Mouse (Mus musculus) cerebellum, postnatal 14 days (tissue): ENCODE measurements around the gene Lbx1.
A peak's percentile ranks its signal among the peaks of the same experiment; 100 is the strongest.

ENCODE experiments used
- DNase-seq, 2 experiments: peaks; one replicate each; pipeline ENCODE4 v3.0.0; 2021; ENCODE audit warnings: mixed read lengths in 2 of 2

The Lbx1 gene

DNA sequence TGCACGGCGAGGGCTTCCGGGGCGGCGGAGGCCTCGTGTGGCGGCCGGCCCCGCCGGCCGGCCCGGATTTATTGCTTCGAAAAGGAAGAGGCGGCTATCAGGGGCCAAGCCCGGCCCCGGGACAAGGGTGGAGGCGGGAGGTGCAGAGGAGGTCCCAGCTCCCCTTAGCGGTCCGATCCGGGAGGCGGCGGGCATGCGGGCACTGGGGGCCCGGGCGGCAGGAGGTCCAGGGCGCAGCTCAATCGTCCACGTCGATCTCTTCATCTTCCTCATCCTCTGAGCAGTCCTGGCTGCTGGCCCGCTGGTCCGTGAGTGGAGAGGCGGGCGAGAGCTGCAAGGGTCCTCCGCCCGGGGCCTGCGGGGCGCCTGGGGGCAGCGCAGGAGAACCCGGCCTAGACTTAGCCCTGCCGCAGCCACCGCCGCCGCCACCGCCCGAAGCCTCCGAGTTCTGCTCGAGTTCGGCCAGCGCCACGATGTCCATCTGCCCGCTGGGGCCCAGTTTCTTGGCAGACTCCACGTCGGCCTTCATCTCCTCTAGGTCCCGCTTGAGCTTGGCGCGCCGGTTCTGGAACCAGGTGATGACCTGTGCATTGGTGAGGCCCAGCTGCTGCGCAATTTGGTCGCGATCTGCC, 2.0 kb downstream of the Lbx1 start:
- peak in 1 of 2 experiments; percentile 45 for DNase-seq

DNA sequence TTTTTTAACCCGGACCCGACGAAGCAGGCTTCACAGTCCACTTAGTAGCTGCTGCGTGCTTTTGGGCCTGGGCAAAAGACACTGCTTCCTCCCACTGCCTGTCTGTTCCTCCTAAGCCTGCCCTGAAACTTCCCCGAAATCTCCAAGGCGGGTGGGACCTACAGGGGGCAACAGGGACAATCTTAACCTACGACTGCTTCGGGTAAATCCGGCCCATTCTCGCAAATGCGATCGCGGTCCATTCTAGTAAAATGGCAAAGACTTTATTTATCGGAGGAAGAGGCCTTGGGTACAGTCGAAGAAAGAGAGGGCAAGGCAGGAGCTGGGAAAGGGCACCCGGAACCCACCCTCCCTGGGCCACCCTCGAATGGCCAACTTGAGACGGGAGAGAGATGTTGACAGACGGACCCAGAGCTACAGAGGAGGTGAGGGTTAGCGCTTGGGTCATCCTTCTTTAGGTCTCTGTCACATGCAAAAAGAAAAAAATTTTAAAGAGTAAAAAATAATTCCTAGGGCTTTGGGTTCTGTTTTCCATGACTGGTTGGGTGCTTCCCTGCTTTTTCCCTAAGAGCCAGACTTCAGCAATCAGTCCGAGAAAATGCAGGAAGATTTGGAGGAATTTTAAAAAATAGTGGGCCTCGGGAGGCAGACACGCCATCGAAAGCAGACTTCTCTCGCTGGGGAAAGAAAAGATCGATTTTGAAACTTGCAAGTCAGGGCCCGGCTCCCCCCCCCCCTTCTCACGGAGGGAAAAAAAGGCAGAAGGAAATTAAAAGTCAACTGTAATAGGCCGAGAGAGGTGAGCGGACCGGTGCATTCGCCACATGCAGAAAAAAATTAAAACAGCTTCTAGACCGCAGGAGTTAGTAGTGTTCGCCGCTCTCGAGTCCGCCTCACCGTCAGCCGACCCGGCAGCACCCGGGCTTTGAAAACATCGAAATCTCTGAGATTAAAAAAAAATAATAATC, 2.9 kb downstream of the Lbx1 start:
- peak in 1 of 2 experiments; percentile 46 for DNase-seq

DNA sequence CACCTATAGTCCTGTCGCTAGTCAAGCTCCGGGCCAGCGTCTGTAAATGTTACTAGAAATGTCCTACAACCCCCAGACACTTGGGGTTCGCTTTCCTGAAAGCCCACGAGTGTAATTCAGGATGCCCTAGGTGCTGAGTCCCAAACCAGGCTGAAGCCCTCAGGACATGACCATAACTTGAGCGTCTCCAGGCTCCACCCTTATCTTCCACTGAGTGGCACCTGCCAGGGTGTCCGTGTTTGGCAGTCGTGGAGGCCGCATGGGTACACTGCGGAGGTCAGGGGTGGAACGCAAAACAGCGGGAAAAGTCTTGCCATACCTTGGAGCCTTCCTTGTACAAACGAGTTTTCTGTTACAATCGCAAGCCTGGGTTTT, 3.6 kb downstream of the Lbx1 start:
- no peak for DNase-seq

DNA sequence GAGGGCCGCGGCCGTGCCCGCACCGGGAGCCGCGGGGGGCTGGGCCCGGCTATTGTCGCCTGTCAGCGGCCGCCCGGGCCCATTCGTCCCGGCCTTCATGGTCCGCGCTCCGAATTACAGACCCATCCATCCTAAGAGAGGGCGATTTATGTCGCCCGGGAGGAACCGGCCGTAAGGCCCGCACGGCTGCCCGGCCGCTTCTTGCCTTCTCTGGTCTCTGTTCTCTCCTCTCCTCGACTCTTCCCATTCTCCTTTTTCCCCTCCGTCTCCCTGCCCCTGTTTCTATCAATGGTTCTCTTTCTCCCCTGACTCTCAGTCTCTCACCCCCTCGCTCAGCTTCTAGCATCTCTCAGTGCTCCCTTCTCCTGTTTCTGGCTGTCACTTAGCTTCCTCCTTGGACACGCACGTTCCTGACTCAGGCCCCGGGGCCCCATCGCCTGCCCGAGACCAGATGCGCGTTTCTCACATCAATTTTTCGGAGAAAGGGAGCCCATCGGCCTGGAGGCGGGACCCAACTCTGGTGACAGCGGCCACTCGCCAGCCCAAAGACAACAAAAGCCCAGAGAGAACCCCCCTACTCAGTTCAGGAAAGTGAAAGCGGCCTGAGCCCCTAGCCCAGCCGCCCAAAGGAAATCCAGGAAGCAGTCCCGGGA, 4.1 kb downstream of the Lbx1 start:
- peak in 1 of 2 experiments; percentile 44 for DNase-seq

DNA sequence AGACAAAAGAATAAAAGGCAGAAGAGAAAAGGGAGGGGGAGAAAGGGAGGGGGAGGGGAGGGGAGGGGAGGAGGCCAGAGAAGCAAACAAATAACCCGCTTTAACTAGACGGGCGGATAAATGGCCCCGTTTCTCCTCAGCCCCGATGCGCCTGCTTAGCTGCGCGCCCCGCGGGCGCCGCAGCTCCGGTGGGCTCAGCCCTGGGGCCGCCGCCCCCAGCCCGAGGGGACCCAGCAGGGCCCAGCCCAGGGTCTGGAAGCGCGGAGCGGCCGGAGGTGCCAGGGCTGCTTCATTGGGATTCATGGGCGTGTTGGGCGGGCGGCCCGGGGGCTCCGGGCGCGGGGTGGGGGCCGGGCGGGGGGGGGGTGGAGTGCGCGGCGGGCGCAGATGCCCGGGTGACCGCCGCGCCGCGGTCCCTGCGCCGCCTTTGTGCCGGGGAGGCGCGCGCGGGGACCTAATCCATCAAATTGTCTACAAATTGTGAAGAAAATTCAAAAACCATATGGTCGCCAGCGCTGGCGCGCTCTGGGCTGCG, 4.7 kb downstream of the Lbx1 start:
- no peak for DNase-seq

DNA sequence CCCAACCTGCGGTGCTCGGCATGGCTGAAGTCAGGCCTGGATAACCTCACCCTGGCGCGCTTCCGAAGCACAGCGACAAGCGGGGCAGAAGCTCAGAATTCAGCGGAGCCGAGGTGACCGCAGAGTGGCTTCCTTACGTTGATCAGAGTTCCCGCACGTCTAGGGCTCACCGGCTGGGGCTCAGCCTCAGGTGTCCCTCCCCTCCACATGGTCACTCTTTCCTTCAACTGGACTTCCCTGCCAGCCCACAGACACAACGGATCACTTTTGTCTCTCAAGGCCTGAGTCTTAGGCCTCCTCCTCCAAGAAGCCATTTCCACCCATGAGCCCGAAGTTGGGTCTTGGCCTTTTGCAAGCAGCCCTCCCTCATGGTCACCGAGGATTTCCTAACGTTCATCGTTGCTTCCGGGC, 5.4 kb downstream of the Lbx1 start:
- no peak for DNase-seq

DNA sequence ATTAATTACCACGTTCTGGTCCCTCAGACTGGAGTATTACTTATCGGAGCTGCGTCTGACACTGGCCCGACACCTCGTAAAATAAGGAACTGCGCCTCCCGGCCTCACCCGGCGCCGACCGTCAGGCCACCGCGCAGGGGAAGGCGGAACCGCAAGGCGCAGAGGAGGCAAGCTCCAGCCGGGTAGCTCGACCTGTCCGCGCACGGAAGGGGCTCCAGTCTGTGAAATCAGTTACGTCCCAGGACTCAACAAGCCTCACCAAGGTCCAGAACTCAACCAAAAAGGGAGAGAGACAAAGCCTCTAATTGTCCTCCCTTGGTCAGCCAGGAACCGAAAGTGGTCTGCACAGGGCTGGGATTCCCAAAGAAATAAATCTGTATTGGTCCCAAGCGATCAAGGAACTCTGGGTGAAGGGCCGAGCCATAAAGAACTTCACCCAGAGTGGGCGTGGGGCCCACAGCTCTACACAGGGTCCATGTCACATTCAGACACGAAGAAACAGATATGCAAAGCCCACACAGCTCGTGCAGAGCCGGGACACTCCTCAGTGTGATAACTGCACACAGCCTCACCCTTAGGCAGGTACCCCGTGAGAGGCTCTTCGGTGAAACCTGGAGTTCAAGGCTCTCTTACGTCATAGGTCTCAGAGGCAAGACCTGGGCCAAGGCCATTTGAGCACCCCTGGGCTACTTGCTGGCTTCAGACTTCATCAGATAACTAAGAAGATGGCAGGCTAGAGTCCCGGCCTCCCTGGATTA, 6.1 kb downstream of the Lbx1 start:
- DNase-seq, result no peak

DNA sequence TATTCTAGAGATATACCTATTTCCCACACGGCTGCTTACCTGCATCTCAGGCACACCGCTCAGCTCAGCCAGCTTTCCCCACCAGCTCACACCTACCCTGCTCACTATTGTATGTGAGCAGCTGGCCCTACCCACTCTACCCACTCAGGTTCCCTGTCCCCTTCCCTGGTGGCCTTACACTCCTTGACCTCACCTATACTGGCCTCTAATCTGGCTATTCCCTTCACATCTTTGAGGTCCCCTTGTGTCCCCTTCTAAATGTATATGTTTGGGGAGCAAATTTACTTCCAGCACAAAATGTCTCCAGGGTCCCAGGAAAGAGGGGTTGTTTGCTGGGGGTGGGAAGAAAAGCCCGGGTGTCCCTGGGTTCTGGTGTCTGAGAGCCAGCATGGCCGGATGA, 6.8 kb downstream of the Lbx1 start:
- no peak for DNase-seq

DNA sequence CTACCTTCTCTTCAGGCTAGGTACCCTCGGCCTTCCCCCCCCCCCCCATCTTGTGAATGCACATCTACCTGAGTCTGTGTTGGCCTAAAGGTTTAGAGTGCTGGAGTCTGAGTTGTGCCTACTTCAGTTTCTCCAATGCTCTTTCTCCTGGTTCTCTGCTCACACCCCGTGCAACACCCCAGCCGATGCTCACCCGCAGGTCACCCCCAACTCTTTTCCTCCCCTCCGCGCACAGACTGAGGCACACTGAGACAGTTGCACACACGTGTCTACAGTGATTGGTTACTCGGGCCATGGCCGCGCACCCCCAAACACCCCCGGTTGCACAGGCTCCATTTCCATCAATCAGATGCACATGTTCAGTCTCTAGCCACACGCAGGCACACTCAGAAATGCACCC, 7.5 kb downstream of the Lbx1 start:
- DNase-seq, result no peak

DNA sequence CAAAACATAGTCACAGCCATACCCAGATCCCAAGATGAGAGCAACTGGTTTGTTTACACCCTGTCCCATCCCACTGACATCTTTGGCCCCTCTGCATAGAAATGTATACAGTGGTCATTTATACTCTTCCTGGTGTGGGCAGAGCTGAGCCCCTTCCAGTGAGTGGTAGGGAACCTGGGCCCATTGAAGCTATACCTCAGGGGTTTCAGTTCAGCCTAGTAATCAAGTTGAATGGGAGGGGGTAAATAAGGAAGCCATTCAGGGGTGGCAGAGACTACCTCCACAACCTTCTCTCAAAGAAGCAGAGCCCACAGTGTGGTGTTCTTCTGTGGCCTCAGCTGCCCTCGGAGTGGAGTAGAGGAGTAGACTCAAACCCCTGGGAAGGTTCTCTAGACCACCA, 7.9 kb downstream of the Lbx1 start:
- no peak for DNase-seq

DNA sequence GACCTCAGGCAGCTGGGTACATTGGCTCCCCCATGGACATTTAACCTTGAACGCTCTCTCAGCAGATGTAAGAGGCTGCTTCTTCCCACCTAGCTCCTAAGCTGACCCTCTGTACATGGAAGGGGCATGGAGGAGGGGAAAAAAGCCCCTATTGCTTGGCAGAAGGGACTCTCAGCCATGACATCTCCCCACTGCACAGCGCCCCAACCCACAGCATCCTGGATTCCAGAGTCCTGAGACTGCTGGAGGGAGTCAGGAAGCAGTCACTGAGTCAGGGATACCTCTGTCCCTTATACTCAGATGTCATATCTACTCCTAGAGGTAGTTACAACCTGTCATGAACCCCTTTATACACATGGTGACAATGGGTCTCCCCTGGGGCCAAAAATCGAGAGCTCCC, 8.6 kb downstream of the Lbx1 start:
- no peak for DNase-seq

DNA sequence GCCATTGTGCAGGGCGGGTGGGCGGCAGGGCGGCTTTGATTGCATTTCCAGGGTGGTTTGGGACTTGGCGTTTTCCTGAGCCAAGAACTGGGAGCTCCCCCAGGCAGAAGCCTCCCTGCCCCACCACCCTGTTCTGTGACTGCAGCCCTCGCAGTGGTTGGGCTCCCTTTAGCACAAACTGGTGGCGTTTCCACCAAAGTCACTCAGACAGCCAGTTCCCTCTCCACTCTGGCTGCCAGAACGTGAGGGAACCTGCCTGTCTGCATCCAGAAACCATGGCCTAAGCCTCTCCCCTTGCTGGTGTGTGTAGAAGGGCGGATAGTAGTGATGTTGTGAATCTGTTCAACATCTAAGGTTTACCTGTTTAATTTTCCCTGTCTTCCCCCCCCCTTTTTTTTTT, 9.4 kb downstream of the Lbx1 start:
- DNase-seq, result no peak

DNA sequence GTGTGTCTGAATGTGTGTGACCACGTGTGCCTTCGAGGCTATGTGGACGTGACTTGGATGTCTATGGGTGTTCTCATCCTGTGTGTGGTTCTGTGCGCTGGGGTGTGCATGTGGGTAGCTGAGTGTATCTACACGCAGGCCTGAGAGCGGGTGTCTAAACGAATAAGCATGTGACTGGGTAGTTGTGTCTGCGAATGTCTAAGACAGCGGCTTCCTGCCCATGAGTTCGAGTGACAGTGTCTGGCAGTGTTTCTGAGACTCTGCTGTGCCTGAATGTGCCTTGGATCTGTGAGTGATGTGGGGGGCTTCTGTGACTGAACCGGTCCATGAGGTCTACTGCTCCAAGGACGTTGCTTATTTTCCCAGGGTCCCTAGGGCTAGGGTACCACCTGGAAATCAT, 10.5 kb downstream of the Lbx1 start:
- no peak for DNase-seq

DNA sequence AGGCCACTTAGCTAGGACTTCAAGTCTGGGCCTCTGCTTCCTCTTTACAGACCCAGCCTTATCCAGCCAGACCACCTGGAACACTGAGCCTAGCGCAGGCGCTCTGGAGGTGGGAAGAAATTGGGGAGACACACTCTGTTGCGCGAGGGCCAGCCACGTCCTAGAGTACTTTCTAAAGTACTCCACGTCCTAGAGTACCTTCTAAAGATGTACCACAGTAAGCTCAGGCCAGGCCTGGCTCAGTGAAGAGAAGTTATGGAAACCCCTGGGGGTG, 11.4 kb downstream of the Lbx1 start:
- DNase-seq, result no peak

DNA sequence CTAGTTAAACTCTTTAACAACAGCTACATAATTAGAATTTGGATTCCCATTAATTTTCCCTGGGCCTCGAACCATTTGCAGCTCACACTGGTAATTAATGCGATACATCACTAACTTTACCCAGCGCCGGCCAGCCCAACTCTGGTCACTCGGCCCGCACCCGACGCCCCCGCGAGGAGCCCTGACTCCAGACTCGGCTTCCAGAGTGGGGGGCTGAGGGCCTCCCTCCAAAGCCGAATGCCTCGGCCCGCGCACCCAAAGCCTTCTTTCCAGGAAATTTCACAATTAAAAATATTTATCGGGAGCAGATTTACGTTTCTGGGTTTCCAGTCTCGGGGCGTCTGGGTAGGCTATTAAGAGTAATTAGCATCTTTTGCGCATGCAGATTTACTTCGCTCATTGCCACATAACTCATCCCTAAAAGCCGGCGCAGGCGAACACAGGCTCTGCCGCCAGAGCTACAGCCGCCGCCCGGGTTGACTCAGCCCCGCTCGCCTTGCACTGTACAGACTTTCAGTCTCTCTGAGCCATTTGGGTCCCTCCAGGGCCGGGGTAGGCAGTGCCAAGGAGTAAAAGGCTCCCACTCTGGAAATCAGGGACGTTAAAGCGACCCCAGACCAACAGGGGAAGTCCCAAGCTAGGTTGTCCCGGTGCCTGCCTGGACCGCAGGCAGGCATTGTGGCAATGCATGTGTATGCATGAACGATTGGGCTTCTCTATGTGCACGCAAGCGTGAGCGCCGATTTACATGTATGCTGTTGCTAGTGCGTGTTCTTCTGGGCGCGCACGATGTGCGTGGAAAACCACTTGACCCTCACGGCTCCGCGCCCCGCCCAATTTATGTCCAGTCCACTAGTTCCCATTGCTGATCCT, 12.0 kb downstream of the Lbx1 start:
- no peak for DNase-seq

DNA sequence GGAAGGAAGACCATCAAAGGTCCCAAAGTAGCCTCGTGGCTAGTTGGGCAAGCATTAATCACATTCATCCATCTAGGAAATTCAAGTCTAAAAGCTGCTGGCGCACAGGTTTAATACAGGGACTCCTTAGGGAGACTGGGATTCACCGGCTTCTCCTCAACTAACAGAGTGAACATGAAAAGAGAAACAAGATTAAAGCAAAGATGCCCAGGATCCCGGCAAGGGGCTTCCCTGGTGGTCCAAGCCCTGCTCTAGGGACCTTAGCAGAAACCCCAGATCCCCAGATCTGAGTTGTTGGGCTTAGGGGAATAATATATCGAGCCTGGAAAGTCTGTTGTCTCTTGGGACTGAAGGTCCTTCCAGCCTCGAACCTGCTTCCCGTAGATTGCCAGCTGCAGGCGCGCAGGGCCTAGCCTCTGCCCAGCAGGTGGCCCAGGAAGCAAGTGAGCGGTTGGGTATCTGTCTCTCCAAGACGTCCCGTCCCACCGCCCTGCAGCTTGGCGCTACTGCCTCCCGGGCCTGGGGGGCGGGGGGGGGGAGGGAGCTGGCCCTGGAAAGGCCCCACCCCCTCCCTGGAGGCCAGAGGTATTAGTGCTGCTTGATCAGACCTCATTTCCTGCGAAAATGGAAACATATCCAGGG, 13.3 kb downstream of the Lbx1 start:
- DNase-seq, result no peak

DNA sequence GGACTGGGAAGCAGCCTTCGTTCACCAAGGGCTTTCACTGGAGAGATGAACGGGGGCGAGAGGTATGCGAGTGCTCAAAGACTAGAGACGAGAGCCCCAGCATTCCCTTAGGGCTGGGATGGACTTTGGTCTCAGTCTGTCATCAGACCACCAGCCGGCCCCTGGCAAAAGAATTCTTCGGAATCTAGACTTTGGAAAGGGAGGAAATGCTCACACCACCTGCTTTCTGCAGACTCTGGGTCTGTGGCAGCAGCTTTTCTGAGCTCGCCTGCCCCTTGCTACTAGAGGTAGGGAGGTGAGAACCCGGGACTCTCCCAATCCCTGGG, 14.2 kb downstream of the Lbx1 start:
- DNase-seq, result no peak

DNA sequence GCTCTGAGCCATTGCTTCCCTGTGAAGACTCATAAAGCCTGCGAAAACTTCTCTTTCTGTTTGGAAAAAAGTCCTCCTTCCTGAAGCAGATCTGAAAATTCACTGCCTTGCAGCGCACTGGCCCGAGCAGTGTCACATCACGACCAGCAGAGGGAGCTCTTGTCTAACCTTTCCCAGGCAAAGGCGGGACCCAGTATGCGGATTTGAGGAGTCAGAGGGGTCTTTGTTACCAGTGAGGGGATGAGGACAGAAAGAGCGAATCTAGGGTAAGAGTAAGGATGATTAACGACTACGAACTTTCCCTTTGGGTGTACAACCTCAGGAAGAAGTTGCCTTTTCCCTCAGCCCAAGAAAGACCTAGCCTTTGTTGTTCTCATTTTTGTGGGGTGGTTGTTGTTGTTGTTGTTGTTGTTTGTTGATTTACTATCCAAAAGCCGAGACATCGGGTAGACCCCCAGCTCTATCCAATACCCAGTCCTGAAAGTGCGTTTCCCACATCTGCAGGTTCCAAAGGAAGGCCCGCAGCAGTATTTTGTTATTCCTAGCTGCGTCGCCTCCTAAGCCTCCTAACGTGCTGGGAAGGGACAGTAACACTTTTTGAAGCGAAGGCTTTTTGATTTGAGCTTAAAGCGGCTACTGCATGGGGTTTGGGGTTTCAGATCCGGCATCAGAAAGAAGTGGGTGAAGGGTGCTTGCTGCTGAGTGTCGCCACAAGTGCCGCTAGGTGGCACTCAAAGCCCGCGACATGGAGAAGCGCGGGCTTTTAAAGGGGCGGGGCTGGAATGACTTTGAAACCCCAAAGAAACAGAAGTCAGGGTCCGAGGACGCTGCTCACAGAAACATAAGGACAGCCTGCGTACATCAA, 14.8 kb downstream of the Lbx1 start:
- peak; percentile 88 to 90 for DNase-seq

DNA sequence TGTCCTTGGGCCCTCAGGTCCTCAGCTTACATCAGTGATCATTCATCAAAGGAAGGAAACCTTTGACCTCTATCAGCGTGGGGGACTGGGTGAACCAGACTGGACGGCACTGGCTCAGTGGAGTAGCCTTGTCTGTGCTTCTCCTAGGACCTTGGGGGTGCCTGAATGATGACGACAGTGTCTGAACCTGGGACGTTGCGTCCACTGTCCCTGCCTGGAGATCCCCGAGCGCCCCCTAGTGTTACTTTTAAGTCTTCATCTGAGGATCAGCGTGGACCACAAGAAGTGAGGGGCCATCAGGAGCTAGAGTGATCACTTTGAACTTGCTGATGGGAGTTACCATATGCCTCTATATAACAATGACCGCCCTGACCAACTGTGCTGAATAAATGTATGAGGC, 19.4 kb downstream of the Lbx1 start:
- peak in 1 of 2 experiments; percentile 69 for DNase-seq

DNA sequence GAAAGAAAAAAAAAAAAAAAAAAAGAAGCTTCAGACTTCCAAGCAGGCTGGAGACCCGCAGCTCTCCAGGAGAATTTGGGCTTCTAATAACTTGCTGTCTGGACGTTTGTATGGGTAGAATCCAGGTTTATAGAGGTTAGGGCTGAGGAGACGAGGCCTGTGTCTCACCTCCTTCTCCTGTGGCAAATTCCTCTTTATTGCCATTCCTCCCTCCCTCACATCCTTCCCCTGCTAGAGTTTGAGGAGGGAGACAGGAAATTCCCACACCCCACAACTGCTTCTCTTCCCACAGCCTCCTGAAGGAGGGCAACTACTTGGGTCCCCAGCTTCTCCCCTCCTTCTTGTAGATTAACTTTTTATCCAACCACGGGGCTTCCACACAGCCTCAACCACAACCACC, 20.2 kb downstream of the Lbx1 start:
- DNase-seq, result no peak
